Mouse (Mus musculus) lung, adult 2 months (tissue): ENCODE results near the gene Scaf8.

Experiments
- CTCF ChIP-seq: fragments of 200-500 bp; IDR thresholded peaks from 2 replicates; pipeline ENCODE4 v1.5.1; 2011; ENCODE audit warnings: mild to moderate bottlenecking, low read length, control low read depth; ENCODE audit not compliant: insufficient read depth
- POLR2A ChIP-seq: fragments of 200-500 bp; IDR thresholded peaks from 2 replicates; pipeline ENCODE4 v1.6.1; 2011; ENCODE audit warnings: low read depth, mild to moderate bottlenecking, control low read depth, low read length, borderline replicate concordance; ENCODE audit errors: extremely low read depth

GRCm38 (mm10) chr17:3157016-3157415 lies 42.2 kb downstream of the Scaf8 start:
- TF ChIP-seq CTCF: no peak
- TF ChIP-seq POLR2A: no peak
